Mouse (Mus musculus) heart, embryonic 10.5 days (tissue): ENCODE results near the gene Med13. TPM values are rescaled to one million over a fixed set of nuclear protein-coding genes. Genes with fewer than 3 reads are reported as not detected.

ENCODE experiments used
- DNase-seq: peaks from one replicate; pipeline ENCODE4 v3.0.0-alpha.2; 2017; ENCODE audit warnings: low spot score
- H3K27ac ChIP-seq: fragments of 300-500 bp; sonication (generic); 2 replicates; pipeline ENCODE4 v1.5.1; 2016; ENCODE audit warnings: mild to moderate bottlenecking
- H3K27me3 ChIP-seq: fragments of 300-500 bp; sonication (generic); 2 replicates; pipeline ENCODE4 v1.6.1; 2016; ENCODE audit warnings: mild to moderate bottlenecking; ENCODE audit not compliant: poor library complexity, insufficient read depth, severe bottlenecking
- H3K36me3 ChIP-seq: fragments of 300-500 bp; sonication (generic); 2 replicates; pipeline ENCODE4 v1.6.1; 2016; ENCODE audit warnings: mild to moderate bottlenecking, moderate library complexity
- H3K4me1 ChIP-seq: fragments of 300-500 bp; sonication (generic); 2 replicates; pipeline ENCODE4 v1.6.1; 2016; ENCODE audit warnings: mild to moderate bottlenecking
- H3K4me3 ChIP-seq: fragments of 300-500 bp; sonication (generic); 2 replicates; pipeline ENCODE4 v1.5.1; 2016; ENCODE audit warnings: mild to moderate bottlenecking, moderate library complexity
- H3K9me3 ChIP-seq: fragments of 300-500 bp; sonication (generic); 2 replicates; pipeline ENCODE4 v1.6.1; 2016; ENCODE audit warnings: mild to moderate bottlenecking, moderate library complexity
- WGBS: fragments of 180-500 bp; shearing (Covaris S2); methylation state at CpG from one replicate; pipeline ENCODE4 v1.1.7; 2016; 5-methylcytosine and 5-hydroxymethylcytosine counted together
- polyA plus RNA-seq: library from polyadenylated mRNA; unstranded; fragments of >200 nt; fragmentation: Nextera tagmentation; extraction: Ambion mirVana; gene quantifications from 2 replicates; pipeline ENCODE4 v1.2.1, GENCODE M21; 2016

Gene Med13
- polyA plus RNA-seq, 1 experiment from 2014 or later: 7.5 TPM

GRCm38 (mm10) chr11:86369860-86370259 lies 12.5 kb upstream of the Med13 start:
- H3K4me3 ChIP-seq: no peak overlapping the region
- H3K27ac ChIP-seq: no peak overlapping the region
- 81% methylated on average over 5 of the region's 5 CpGs for WGBS
- H3K27me3 ChIP-seq: no peaks in the 10 kb centered on the region
- H3K9me3 ChIP-seq: no peaks in the 10 kb centered on the region
- H3K36me3 ChIP-seq: no peaks in the 10 kb centered on the region
- no peak for DNase-seq
- H3K4me1 ChIP-seq: no peaks in the 10 kb centered on the region; the same call in 1 of the 2 replicates

GRCm38 (mm10) chr11:86369003-86369402 lies 11.6 kb upstream of the Med13 start:
- DNase-seq: no peak
- no peaks in the 10 kb centered on the region; the same call in 1 of the 2 replicates for H3K4me1 ChIP-seq
- no peaks in the 10 kb centered on the region for H3K27me3 ChIP-seq
- H3K9me3 ChIP-seq: no peaks in the 10 kb centered on the region
- no peak overlapping the region for H3K4me3 ChIP-seq
- 37% methylated on average over 5 of the region's 5 CpGs for WGBS
- H3K36me3 ChIP-seq: no peaks in the 10 kb centered on the region
- H3K27ac ChIP-seq: no peak overlapping the region

- no peak for DNase-seq
- no peak overlapping the region for H3K4me3 ChIP-seq
- H3K36me3 ChIP-seq: no peaks in the 10 kb centered on the region
- no peaks in the 10 kb centered on the region for H3K9me3 ChIP-seq
- no peaks in the 10 kb centered on the region; the same call in 1 of the 2 replicates for H3K4me1 ChIP-seq
- H3K27me3 ChIP-seq: no peaks in the 10 kb centered on the region
- H3K27ac ChIP-seq: no peak overlapping the region
- WGBS: 71% methylated on average over 5 of the region's 5 CpGs
Measured at GRCm38 (mm10) chr11:86364709-86365452, 7.5 kb upstream of the Med13 start.

- H3K4me3 ChIP-seq: peak overlapping the region; percentile 96
- peak overlapping the region; percentile 99 for H3K27ac ChIP-seq
- H3K4me1 ChIP-seq: peaks cover 10% of the 10 kb centered on the region; the same call in 1 of the 2 replicates
- no peaks in the 10 kb centered on the region for H3K9me3 ChIP-seq
- H3K36me3 ChIP-seq: peaks cover 20% of the 10 kb centered on the region
- H3K27me3 ChIP-seq: no peaks in the 10 kb centered on the region
- under 1% methylated on average over 45 of the region's 45 CpGs for WGBS
- peak; percentile 98 for DNase-seq
Measured at GRCm38 (mm10) chr11:86357984-86358528, 654 bp upstream of the Med13 start.

- Histone ChIP-seq H3K4me1 (peaks cover 18% of the 10 kb centered on the region; the same call in 1 of the 2 replicates), H3K36me3 (peaks cover 26% of the 10 kb centered on the region), H3K4me3 (peak overlapping the region; percentile 96), H3K27ac (no peak overlapping the region), H3K27me3 (no peaks in the 10 kb centered on the region), H3K9me3 (no peaks in the 10 kb centered on the region)
- 12% methylated on average over 13 of the region's 13 CpGs for WGBS
- DNase-seq: no peak
Measured at GRCm38 (mm10) chr11:86356007-86356853, 1.2 kb downstream of the Med13 start.

GRCm38 (mm10) chr11:86353586-86353985 lies 3.8 kb downstream of the Med13 start:
- 80% methylated on average over 3 of the region's 3 CpGs for WGBS
- H3K27ac ChIP-seq: no peak overlapping the region
- no peak for DNase-seq
- H3K4me1 ChIP-seq: peaks cover 18% of the 10 kb centered on the region; the same call in 1 of the 2 replicates
- no peak overlapping the region for H3K4me3 ChIP-seq
- no peaks in the 10 kb centered on the region for H3K27me3 ChIP-seq
- peaks cover 26% of the 10 kb centered on the region for H3K36me3 ChIP-seq
- H3K9me3 ChIP-seq: no peaks in the 10 kb centered on the region

GRCm38 (mm10) chr11:86351766-86352315 lies 5.6 kb downstream of the Med13 start:
- no peaks in the 10 kb centered on the region for H3K27me3 ChIP-seq
- no peak for DNase-seq
- no peaks in the 10 kb centered on the region for H3K9me3 ChIP-seq
- no peak overlapping the region for H3K4me3 ChIP-seq
- H3K4me1 ChIP-seq: peaks cover 18% of the 10 kb centered on the region; the same call in 1 of the 2 replicates
- H3K27ac ChIP-seq: no peak overlapping the region
- 62% methylated on average over 3 of the region's 3 CpGs for WGBS
- peaks cover 26% of the 10 kb centered on the region for H3K36me3 ChIP-seq

GRCm38 (mm10) chr11:86350636-86351138 lies 6.7 kb downstream of the Med13 start:
- whole genome bisulfite sequencing: 79% methylated on average over 1 of the region's 1 CpGs
- no peak overlapping the region for H3K27ac ChIP-seq
- peaks cover 31% of the 10 kb centered on the region for H3K36me3 ChIP-seq
- DNase-seq: no peak
- H3K27me3 ChIP-seq: no peaks in the 10 kb centered on the region
- H3K4me3 ChIP-seq: no peak overlapping the region
- H3K4me1 ChIP-seq: peaks cover 17% of the 10 kb centered on the region; the same call in 1 of the 2 replicates
- no peaks in the 10 kb centered on the region for H3K9me3 ChIP-seq

- DNase-seq: no peak
- Histone ChIP-seq H3K27ac (no peak overlapping the region), H3K9me3 (no peaks in the 10 kb centered on the region), H3K36me3 (peaks cover 34% of the 10 kb centered on the region), H3K4me1 (peaks cover 15% of the 10 kb centered on the region; the same call in 1 of the 2 replicates), H3K4me3 (no peak overlapping the region), H3K27me3 (no peaks in the 10 kb centered on the region)
- WGBS: 59% methylated on average over 2 of the region's 2 CpGs
Measured at GRCm38 (mm10) chr11:86349325-86349724, 8.1 kb downstream of the Med13 start.

GRCm38 (mm10) chr11:86348872-86349271 lies 8.5 kb downstream of the Med13 start:
- no peak for DNase-seq

GRCm38 (mm10) chr11:86347387-86348122 lies 9.8 kb downstream of the Med13 start:
- peaks cover 3% of the 10 kb centered on the region; the same call in 1 of the 2 replicates for H3K4me1 ChIP-seq
- H3K4me3 ChIP-seq: no peak overlapping the region
- peaks cover 25% of the 10 kb centered on the region for H3K36me3 ChIP-seq
- no peaks in the 10 kb centered on the region for H3K27me3 ChIP-seq
- no peaks in the 10 kb centered on the region for H3K9me3 ChIP-seq
- no peak overlapping the region for H3K27ac ChIP-seq
- WGBS: 89% methylated on average over 5 of the region's 5 CpGs
- DNase-seq: no peak

More at GRCm38 (mm10) chr11:86348872-86349271, 8.5 kb downstream of the Med13 start:
- Histone ChIP-seq H3K27me3 (no peaks in the 10 kb centered on the region), H3K9me3 (no peaks in the 10 kb centered on the region), H3K36me3 (peaks cover 34% of the 10 kb centered on the region), H3K4me3 (no peak overlapping the region), H3K27ac (no peak overlapping the region), H3K4me1 (peaks cover 12% of the 10 kb centered on the region; the same call in 1 of the 2 replicates)

GRCm38 (mm10) chr11:86346525-86346924 lies 10.9 kb downstream of the Med13 start:
- DNase-seq: no peak
- H3K9me3 ChIP-seq: no peaks in the 10 kb centered on the region
- no peaks in the 10 kb centered on the region for H3K27me3 ChIP-seq
- no peak overlapping the region for H3K4me3 ChIP-seq
- 85% methylated on average over 3 of the region's 3 CpGs for WGBS
- H3K27ac ChIP-seq: no peak overlapping the region
- H3K4me1 ChIP-seq: no peaks in the 10 kb centered on the region
- peaks cover 35% of the 10 kb centered on the region for H3K36me3 ChIP-seq
